Mouse (Mus musculus) liver, embryonic 18 days (tissue): ENCODE data around the gene St8sia4. TPM values are rescaled to one million over a fixed set of nuclear protein-coding genes. Genes with fewer than 3 reads are reported as not detected.

Experiments used
- polyA plus RNA-seq: library from polyadenylated mRNA; depleted of rRNA; stranded (reverse); fragments of >200 nt; gene quantifications from 2 replicates; pipeline ENCODE4 v1.2.3, GENCODE M21; 2012; rRNA removed

The St8sia4 gene
- 0.86 and 0.97 TPM in 2 replicates for polyA plus RNA-seq

GRCm38 (mm10) chr1:95667435-95668252 is at the start of gene St8sia4:
St8sia4 (minus strand) TSS chr1:95667571.

